Mouse (Mus musculus): ENCODE measurements around the gene Dlg4. TPM values are rescaled to one million over a fixed set of nuclear protein-coding genes. Genes with fewer than 3 reads are reported as not detected.

The Dlg4 gene
- polyA plus RNA-seq, 1 experiment from 2014 or later, result 28.1 TPM

DNA sequence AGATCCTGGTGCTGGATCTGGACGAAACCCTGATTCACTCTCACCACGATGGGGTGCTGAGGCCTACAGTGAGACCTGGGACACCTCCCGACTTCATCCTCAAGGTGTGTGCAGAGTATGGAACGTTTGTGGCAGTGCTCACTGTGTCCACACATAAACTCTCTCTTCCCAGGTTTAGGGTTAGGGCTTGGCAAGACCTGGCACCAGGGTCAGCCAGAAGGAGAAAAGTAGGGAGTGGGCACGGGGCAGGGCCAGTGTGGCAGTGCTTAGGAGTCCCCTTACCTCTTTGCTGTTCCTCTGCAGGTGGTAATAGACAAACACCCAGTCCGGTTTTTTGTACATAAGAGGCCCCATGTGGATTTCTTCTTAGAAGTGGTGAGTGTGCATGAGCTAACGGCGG is 32.3 kb upstream of the Dlg4 start:
- Histone ChIP-seq H3K9ac (no peak overlapping the region), H3K4me1 (replicated peaks) (peaks cover 27% of the 10 kb centered on the region), H3K27ac (no peak overlapping the region), H3K27me3 (no peaks in the 10 kb centered on the region), H3K36me3 (peaks cover 48% of the 10 kb centered on the region), H3K9me3 (no peaks in the 10 kb centered on the region), H3K4me3 (no peak overlapping the region), H3K4me2 (no peak overlapping the region)
- WGBS, result 94% methylated on average over 8 of the region's 8 CpGs
- ATAC-seq (ENCODE audit: low FRiP score), result no peak

- H3K27ac ChIP-seq, result peak overlapping the region; percentile 94
- H3K4me2 ChIP-seq, result no peak overlapping the region
- no peak for ATAC-seq (ENCODE audit: low FRiP score)
- no peak overlapping the region for H3K4me3 ChIP-seq
- H3K4me1 ChIP-seq (replicated peaks), result peaks cover 24% of the 10 kb centered on the region
- no peaks in the 10 kb centered on the region for H3K27me3 ChIP-seq
- 0 out of 2 replicates have a peak overlapping the region, but pooled peaks have one; percentile 29 for H3K9ac ChIP-seq
- 92% methylated on average over 8 of the region's 8 CpGs for WGBS
- H3K36me3 ChIP-seq, result peaks cover 67% of the 10 kb centered on the region
- no peaks in the 10 kb centered on the region for H3K9me3 ChIP-seq
Measured at GRCm38 (mm10) chr11:69989949-69990348, 26.8 kb upstream of the Dlg4 start.

DNA sequence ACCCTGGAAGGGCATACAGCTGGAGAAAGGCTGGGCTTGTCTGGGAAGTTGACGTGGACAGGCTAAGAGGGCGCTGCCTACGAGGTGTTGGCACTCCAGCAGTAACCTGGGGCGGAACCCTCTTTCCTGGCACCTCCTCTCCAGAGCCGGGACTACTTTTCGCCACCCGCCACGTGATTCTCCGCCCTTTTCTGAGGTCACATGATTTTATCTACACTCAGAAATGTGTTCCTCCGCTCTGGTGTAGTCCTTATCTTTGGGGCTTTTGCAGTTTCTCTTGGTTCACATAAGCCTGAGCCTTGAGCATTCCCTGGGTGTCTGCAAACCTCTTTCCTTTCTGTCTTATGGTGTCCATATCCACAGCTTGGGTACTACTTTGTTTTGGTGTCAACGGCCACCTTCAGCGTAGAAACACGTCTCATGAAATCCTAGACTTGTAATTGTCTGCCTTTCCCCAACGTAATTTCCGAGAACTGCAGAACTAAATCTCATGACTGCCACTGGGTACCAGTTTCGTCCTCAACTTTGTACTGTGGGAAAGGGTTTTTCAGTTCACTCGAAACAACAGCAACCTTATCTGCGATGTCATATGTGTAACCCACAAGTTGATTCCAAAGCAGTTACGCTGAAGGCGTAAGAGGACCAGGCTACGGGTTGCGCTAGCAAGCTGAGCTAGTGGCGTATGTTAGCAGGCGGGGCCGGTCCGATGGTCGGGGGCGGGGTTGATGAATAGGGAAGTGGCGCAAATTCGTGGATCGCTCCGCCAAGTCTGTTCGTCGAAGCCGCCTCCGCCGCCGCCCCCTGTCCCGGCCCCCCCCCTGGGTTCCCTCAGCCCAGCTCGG is 25.7 kb upstream of the Dlg4 start, which contains the start of gene Gabarap:
Gene Gabarap (plus strand): TSS at position 294 of the 842 bp plus-strand sequence.
- Histone ChIP-seq H3K27me3 (no peaks in the 10 kb centered on the region), H3K4me2 (peak within 1 kb of the TSS; percentile 78), H3K27ac (peak within 1 kb of the TSS; percentile 94), H3K4me1 (replicated peaks) (peaks cover 24% of the 10 kb centered on the region), H3K9ac (peak within 1 kb of the TSS; percentile 92), H3K9me3 (no peaks in the 10 kb centered on the region), H3K36me3 (peaks cover 58% of the 10 kb centered on the region), H3K4me3 (peak within 1 kb of the TSS; percentile 81)
- peak; percentile 65 for ATAC-seq (ENCODE audit: low FRiP score)
- under 1% methylated on average over 40 of the region's 40 CpGs for WGBS

GRCm38 (mm10) chr11:69991711-69992110 is 25.0 kb upstream of the Dlg4 start:
- Histone ChIP-seq H3K27ac (peak overlapping the region; percentile 94), H3K9me3 (no peaks in the 10 kb centered on the region), H3K4me3 (peak overlapping the region; percentile 81), H3K36me3 (peaks cover 52% of the 10 kb centered on the region), H3K27me3 (no peaks in the 10 kb centered on the region), H3K4me2 (peak overlapping the region; percentile 78), H3K9ac (peak overlapping the region; percentile 92), H3K4me1 (replicated peaks) (peaks cover 24% of the 10 kb centered on the region)
- WGBS, result 0% methylated on average over 15 of the region's 15 CpGs
- peak; percentile 4 for ATAC-seq (ENCODE audit: low FRiP score)

- H3K4me1 ChIP-seq (replicated peaks), result peaks cover 26% of the 10 kb centered on the region
- peak overlapping the region; percentile 92 for H3K9ac ChIP-seq
- H3K4me2 ChIP-seq, result peak overlapping the region; percentile 78
- no peaks in the 10 kb centered on the region for H3K9me3 ChIP-seq
- WGBS, result 88% methylated on average over 10 of the region's 10 CpGs
- no peak for ATAC-seq (ENCODE audit: low FRiP score)
- peak overlapping the region; percentile 69; the same call in 1 of the 2 replicates for H3K27ac ChIP-seq
- peaks cover 48% of the 10 kb centered on the region for H3K36me3 ChIP-seq
- H3K27me3 ChIP-seq, result no peaks in the 10 kb centered on the region
- H3K4me3 ChIP-seq, result peak overlapping the region; percentile 81
Measured at GRCm38 (mm10) chr11:69992396-69992795, 24.3 kb upstream of the Dlg4 start.

- peaks cover 31% of the 10 kb centered on the region for H3K4me1 ChIP-seq (replicated peaks)
- H3K36me3 ChIP-seq, result peaks cover 45% of the 10 kb centered on the region
- peak overlapping the region; percentile 92 for H3K9ac ChIP-seq
- H3K27me3 ChIP-seq, result no peaks in the 10 kb centered on the region
- peak overlapping the region; percentile 78 for H3K4me2 ChIP-seq
- H3K9me3 ChIP-seq, result no peaks in the 10 kb centered on the region
- H3K27ac ChIP-seq, result no peak overlapping the region
- WGBS, result 95% methylated on average over 3 of the region's 3 CpGs
- peak overlapping the region; percentile 81 for H3K4me3 ChIP-seq
- ATAC-seq (ENCODE audit: low FRiP score), result no peak
Measured at GRCm38 (mm10) chr11:69992932-69993331, 23.8 kb upstream of the Dlg4 start.

GRCm38 (mm10) chr11:69994401-69995090 is 22.2 kb upstream of the Dlg4 start:
- H3K9me3 ChIP-seq, result no peaks in the 10 kb centered on the region
- no peak for ATAC-seq (ENCODE audit: low FRiP score)
- WGBS, result 92% methylated on average over 11 of the region's 11 CpGs
- H3K36me3 ChIP-seq, result peaks cover 45% of the 10 kb centered on the region
- no peak overlapping the region for H3K4me3 ChIP-seq
- H3K4me2 ChIP-seq, result no peak overlapping the region
- H3K4me1 ChIP-seq (replicated peaks), result peaks cover 43% of the 10 kb centered on the region
- no peak overlapping the region for H3K9ac ChIP-seq
- H3K27ac ChIP-seq, result no peak overlapping the region
- H3K27me3 ChIP-seq, result no peaks in the 10 kb centered on the region

- Histone ChIP-seq H3K27ac (peak within 1 kb of the TSS; percentile 97), H3K4me3 (peak within 1 kb of the TSS; percentile 91), H3K9me3 (no peaks in the 10 kb centered on the region), H3K9ac (peak within 1 kb of the TSS; percentile 94), H3K4me1 (replicated peaks) (peaks cover 48% of the 10 kb centered on the region), H3K27me3 (no peaks in the 10 kb centered on the region), H3K4me2 (peak within 1 kb of the TSS; percentile 71), H3K36me3 (peaks cover 40% of the 10 kb centered on the region)
- ATAC-seq (ENCODE audit: low FRiP score), result peak; percentile 85
- WGBS, result under 1% methylated on average over 36 of the region's 36 CpGs
Measured at GRCm38 (mm10) chr11:69995391-69995960, 21.3 kb upstream of the Dlg4 start, which contains the start of gene Phf23. Phf23 (plus strand) TSS chr11:69995777.

- WGBS, result under 1% methylated on average over 65 of the region's 66 CpGs
- Histone ChIP-seq H3K4me3 (peak overlapping the region; percentile 91), H3K36me3 (peaks cover 40% of the 10 kb centered on the region), H3K4me1 (replicated peaks) (peaks cover 50% of the 10 kb centered on the region), H3K27me3 (no peaks in the 10 kb centered on the region), H3K27ac (peak overlapping the region; percentile 97), H3K4me2 (peak overlapping the region; percentile 71), H3K9ac (peak overlapping the region; percentile 94), H3K9me3 (no peaks in the 10 kb centered on the region)
- ATAC-seq (ENCODE audit: low FRiP score), result peak; percentile 3
Measured at GRCm38 (mm10) chr11:69996161-69997061, 20.3 kb upstream of the Dlg4 start.

DNA sequence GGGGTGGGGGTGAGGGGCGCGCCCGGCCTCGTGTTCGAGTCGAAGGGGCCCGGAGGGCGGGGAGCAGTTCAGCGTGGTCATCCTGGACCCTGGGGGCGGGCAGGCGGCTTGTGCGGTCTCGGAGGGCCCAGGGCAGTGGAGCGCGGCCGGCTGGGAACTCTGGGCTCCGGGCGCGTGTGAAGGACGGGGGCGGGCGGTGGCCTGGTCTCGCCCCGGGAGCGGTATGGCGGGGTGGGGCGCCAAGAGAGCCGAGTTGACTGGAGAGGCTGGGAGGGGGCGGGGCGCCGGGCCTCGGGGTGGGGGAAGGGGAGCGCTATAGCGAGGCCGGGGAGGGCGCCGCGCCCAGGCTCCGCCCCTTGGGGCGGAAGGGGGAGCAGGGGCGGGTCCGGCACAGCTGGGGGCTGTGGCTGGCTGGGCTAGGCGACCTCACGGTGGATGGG is 19.7 kb upstream of the Dlg4 start:
- peak overlapping the region; percentile 94 for H3K9ac ChIP-seq
- 2% methylated on average over 31 of the region's 44 CpGs for WGBS
- H3K4me3 ChIP-seq, result peak overlapping the region; percentile 91
- peak overlapping the region; percentile 97 for H3K27ac ChIP-seq
- peak overlapping the region; percentile 71 for H3K4me2 ChIP-seq
- H3K27me3 ChIP-seq, result no peaks in the 10 kb centered on the region
- ATAC-seq (ENCODE audit: low FRiP score), result peak; percentile 9; the same call in 1 of the 2 replicates
- peaks cover 43% of the 10 kb centered on the region for H3K36me3 ChIP-seq
- peaks cover 57% of the 10 kb centered on the region for H3K4me1 ChIP-seq (replicated peaks)
- no peaks in the 10 kb centered on the region for H3K9me3 ChIP-seq

Measured in hindbrain, embryonic 13.5 days (tissue).